Mouse (Mus musculus): Measurements from ENCODE around the gene Slitrk5. TPM values are rescaled to one million over a fixed set of nuclear protein-coding genes. Genes with fewer than 3 reads are reported as not detected.

Slitrk5 gene
- polyA plus RNA-seq (2015; fragmentation: Nextera tagmentation; extraction: Ambion mirVana) = 12.5 and 13.1 TPM in 2 replicates

DNA sequence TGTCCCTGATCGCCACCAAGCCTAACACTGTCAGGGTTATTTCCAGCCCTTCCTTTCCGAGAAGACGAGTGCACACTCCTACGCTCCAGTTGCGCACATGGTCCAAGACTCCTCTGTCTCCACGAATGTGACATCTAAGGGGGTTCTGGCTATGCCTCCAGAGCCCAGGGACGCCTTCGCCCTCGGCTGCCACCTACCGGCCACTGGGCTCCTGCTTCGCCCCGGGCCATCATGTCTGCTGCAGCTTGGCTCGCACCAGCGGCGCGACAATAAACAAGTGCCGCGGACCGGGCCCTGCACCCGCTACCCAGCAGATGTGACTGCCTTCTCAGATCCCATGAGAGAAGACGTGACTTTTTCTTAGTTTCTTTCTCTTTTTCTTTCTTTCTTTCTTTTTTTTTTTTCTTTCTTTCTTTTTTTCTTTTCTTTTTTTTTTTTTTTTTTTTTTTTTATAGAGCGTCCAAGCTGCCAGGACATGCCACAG is at the start of gene Slitrk5:
TSS of gene Slitrk5 (plus strand) at position 434 of the 484 bp plus-strand sequence.
- Histone ChIP-seq H3K36me3 (no peaks in the 10 kb centered on the region), H3K9me3 (no peaks in the 10 kb centered on the region), H3K4me1 (peaks cover 3% of the 10 kb centered on the region; the same call in 1 of the 2 replicates), H3K4me2 (peak within 1 kb of the TSS; percentile 92), H3K27ac (replicated peaks) (peak within 1 kb of the TSS; percentile 86), H3K9ac (peak within 1 kb of the TSS; percentile 89), H3K4me3 (peak within 1 kb of the TSS; percentile 80), H3K27me3 (replicated peaks) (peaks cover 25% of the 10 kb centered on the region)
- WGBS = under 1% methylated on average over 22 of the region's 22 CpGs
- 0 out of 2 replicates have a peak, but pooled peaks have one; percentile 55 for ATAC-seq (ENCODE audit: extremely low read depth, insufficient number of reproducible peaks, low FRiP score, low TSS enrichment)

DNA sequence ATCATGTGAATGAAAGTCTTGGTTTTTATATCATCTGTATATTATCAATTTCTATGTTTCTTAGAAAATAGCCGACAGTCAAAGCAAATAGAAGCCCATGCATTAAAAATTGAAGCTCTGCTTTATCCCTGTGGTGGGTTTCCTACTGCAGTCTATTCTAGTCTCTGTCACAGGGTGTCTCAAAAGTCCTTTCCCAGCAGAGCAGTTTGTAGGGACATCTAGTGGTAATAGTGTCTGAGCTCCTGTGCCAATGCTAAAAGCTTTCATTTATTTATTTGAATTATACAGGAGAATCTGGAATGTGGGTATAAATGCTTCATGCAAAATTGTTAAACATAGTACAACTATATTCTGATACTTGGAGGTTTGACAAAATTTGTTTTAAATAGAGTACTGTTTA is 2.0 kb upstream of the Slitrk5 start:
- Histone ChIP-seq H3K27ac (replicated peaks) (no peak overlapping the region), H3K4me2 (no peak overlapping the region), H3K9ac (no peak overlapping the region), H3K4me3 (no peak overlapping the region), H3K4me1 (peaks cover 3% of the 10 kb centered on the region; the same call in 1 of the 2 replicates), H3K27me3 (replicated peaks) (peaks cover 10% of the 10 kb centered on the region; the same call in 1 of the 2 replicates), H3K36me3 (no peaks in the 10 kb centered on the region), H3K9me3 (no peaks in the 10 kb centered on the region)
- WGBS = 30% methylated on average over 1 of the region's 1 CpGs
- ATAC-seq (ENCODE audit: extremely low read depth, insufficient number of reproducible peaks, low FRiP score, low TSS enrichment) = no peak

DNA sequence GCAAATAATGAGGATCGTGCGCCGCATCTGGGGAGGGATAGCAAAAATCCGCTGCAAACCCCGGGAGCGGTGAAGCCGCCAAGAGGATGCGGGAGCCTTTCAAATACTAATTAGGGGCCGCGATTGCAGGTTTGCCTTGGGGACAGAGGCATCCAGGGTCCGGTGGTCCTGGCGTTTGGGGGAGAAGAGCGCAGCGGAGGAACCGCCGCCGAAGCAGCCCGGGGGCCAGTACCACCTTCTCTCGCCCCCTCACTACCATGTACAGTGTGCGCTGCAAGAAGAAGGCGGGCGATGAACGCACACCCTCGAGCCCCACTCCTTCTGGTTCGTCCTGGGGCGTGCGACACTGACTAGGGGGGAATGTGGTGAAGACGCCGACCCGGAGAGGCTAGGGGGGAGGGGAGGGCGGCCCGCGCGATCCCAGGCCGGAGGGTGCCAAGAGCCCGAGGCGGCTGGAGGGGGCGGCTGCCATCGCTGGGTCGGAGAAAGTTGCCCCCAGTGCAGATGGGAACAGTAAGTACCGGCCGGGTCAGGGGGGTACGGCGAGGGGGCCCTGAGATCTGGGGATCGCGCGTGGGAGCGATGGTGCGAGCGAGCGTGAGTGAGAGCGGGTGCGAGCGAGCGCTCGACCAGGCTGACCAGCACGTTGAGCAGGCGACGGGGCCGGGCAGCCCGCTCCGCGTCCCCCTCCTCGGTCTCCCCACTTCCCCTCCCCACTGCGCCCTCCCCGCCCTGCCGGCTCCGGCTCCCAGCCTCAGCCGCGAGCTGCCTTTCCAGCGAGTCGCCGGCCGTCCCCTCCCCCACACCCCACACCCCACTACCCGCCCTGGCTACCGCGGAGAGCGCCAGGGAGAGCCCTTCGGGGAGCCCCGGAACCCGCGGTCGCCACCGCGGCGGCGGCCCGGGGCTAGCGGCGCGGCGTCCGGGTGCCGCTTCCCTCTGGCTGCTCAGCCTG is 591 bp downstream of the Slitrk5 start:
- ATAC-seq (ENCODE audit: extremely low read depth, insufficient number of reproducible peaks, low FRiP score, low TSS enrichment) = peak; percentile 52
- peak overlapping the region; percentile 86 for H3K27ac ChIP-seq (replicated peaks)
- H3K27me3 ChIP-seq (replicated peaks) = peaks cover 33% of the 10 kb centered on the region
- H3K9ac ChIP-seq = peak overlapping the region; percentile 89
- H3K36me3 ChIP-seq = no peaks in the 10 kb centered on the region
- H3K4me2 ChIP-seq = peak overlapping the region; percentile 92
- H3K4me3 ChIP-seq = peak overlapping the region; percentile 80
- WGBS = under 1% methylated on average over 72 of the region's 94 CpGs
- no peaks in the 10 kb centered on the region for H3K9me3 ChIP-seq
- H3K4me1 ChIP-seq = peaks cover 6% of the 10 kb centered on the region

DNA sequence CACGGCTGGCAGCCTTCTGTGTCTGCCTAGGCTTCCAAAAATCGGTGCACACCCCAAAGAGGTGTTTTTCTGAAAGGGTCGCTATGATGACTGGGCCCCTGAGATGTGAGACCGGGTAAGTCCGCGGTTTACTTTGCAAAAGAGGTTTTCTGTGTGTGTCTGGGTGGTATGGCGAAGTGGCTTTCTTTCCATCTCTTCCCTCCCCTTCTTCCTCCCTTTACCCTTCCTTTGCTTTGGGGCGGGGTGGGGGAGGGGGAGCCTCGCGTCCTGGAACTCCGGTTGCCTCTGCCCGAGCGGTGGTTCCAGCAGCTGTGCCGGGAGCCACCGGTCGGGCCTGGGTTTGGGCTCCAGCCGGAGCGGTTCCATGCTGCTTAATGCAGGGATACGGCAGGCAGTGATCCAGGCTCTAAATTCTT is 1.3 kb downstream of the Slitrk5 start:
- H3K36me3 ChIP-seq = no peaks in the 10 kb centered on the region
- H3K9me3 ChIP-seq = no peaks in the 10 kb centered on the region
- peak overlapping the region; percentile 86 for H3K27ac ChIP-seq (replicated peaks)
- H3K9ac ChIP-seq = peak overlapping the region; percentile 89
- peaks cover 11% of the 10 kb centered on the region for H3K4me1 ChIP-seq
- H3K4me3 ChIP-seq = peak overlapping the region; percentile 80
- H3K27me3 ChIP-seq (replicated peaks) = peaks cover 40% of the 10 kb centered on the region
- ATAC-seq (ENCODE audit: extremely low read depth, insufficient number of reproducible peaks, low FRiP score, low TSS enrichment) = no peak
- WGBS = under 1% methylated on average over 19 of the region's 19 CpGs
- peak overlapping the region; percentile 92 for H3K4me2 ChIP-seq

DNA sequence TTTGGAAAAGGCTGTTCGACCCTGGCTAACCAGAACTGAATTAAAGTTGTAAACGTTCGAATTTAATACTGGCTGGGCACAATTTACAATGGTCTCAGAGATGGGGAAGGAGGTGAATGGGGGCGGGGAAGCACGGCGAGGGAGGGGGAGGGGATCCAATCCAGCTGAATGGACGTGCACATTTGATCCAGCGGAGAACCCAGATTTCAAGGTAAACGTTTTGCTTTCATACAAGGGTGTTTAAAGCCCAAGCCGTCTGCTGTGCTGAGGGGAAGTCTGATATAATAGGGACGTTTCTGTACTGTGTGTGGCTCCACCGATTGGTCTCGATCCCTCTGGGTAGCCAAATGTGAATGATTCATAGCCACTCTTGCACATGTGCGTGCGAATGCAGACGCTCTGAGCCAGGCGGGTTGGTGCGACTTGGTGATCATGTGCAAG is 2.0 kb downstream of the Slitrk5 start:
- no peaks in the 10 kb centered on the region for H3K36me3 ChIP-seq
- peak overlapping the region; percentile 92 for H3K4me2 ChIP-seq
- H3K27ac ChIP-seq (replicated peaks) = peak overlapping the region; percentile 86; the same call in 1 of the 2 replicates
- no peaks in the 10 kb centered on the region for H3K9me3 ChIP-seq
- H3K4me1 ChIP-seq = peaks cover 11% of the 10 kb centered on the region
- no peak for ATAC-seq (ENCODE audit: extremely low read depth, insufficient number of reproducible peaks, low FRiP score, low TSS enrichment)
- H3K9ac ChIP-seq = peak overlapping the region; percentile 89
- WGBS = under 1% methylated on average over 18 of the region's 18 CpGs
- peaks cover 43% of the 10 kb centered on the region for H3K27me3 ChIP-seq (replicated peaks)
- H3K4me3 ChIP-seq = peak overlapping the region; percentile 80

- Histone ChIP-seq H3K4me2 (peak overlapping the region; percentile 92), H3K27me3 (replicated peaks) (peaks cover 43% of the 10 kb centered on the region), H3K9ac (peak overlapping the region; percentile 89), H3K27ac (replicated peaks) (no peak overlapping the region; the same call in 1 of the 2 replicates), H3K9me3 (no peaks in the 10 kb centered on the region), H3K4me1 (peaks cover 11% of the 10 kb centered on the region), H3K36me3 (no peaks in the 10 kb centered on the region), H3K4me3 (peak overlapping the region; percentile 80)
- 4% methylated on average over 17 of the region's 17 CpGs for WGBS
- no peak for ATAC-seq (ENCODE audit: extremely low read depth, insufficient number of reproducible peaks, low FRiP score, low TSS enrichment)
These were observed 2.6 kb downstream of the Slitrk5 start for GRCm38 (mm10) chr14:111677361-111678070.

- Histone ChIP-seq H3K27ac (replicated peaks) (0 out of 2 replicates have a peak overlapping the region, but pooled peaks have one; percentile 36), H3K9ac (no peak overlapping the region), H3K27me3 (replicated peaks) (peaks cover 43% of the 10 kb centered on the region), H3K4me2 (peak overlapping the region; percentile 96), H3K4me1 (peaks cover 14% of the 10 kb centered on the region), H3K9me3 (no peaks in the 10 kb centered on the region), H3K4me3 (peak overlapping the region; percentile 63), H3K36me3 (no peaks in the 10 kb centered on the region)
- WGBS = 52% methylated on average over 8 of the region's 8 CpGs
- no peak for ATAC-seq (ENCODE audit: extremely low read depth, insufficient number of reproducible peaks, low FRiP score, low TSS enrichment)
These were observed 5.4 kb downstream of the Slitrk5 start for GRCm38 (mm10) chr14:111680271-111680670.

- WGBS = 2% methylated on average over 36 of the region's 38 CpGs
- peaks cover 14% of the 10 kb centered on the region for H3K4me1 ChIP-seq
- peak overlapping the region; percentile 63 for H3K4me3 ChIP-seq
- ATAC-seq (ENCODE audit: extremely low read depth, insufficient number of reproducible peaks, low FRiP score, low TSS enrichment) = no peak
- H3K9ac ChIP-seq = peak overlapping the region; percentile 83
- no peaks in the 10 kb centered on the region for H3K36me3 ChIP-seq
- peak overlapping the region; percentile 96 for H3K4me2 ChIP-seq
- H3K27ac ChIP-seq (replicated peaks) = peak overlapping the region; percentile 36; the same call in 1 of the 2 replicates
- H3K27me3 ChIP-seq (replicated peaks) = peaks cover 43% of the 10 kb centered on the region
- no peaks in the 10 kb centered on the region for H3K9me3 ChIP-seq
These were observed 6.3 kb downstream of the Slitrk5 start for GRCm38 (mm10) chr14:111681092-111681708.

GRCm38 (mm10) chr14:111681773-111682172 is 6.9 kb downstream of the Slitrk5 start:
- WGBS = 4% methylated on average over 13 of the region's 13 CpGs
- Histone ChIP-seq H3K9me3 (no peaks in the 10 kb centered on the region), H3K27ac (replicated peaks) (peak overlapping the region; percentile 36; the same call in 1 of the 2 replicates), H3K36me3 (no peaks in the 10 kb centered on the region), H3K9ac (peak overlapping the region; percentile 83), H3K4me1 (peaks cover 14% of the 10 kb centered on the region), H3K4me3 (peak overlapping the region; percentile 63), H3K27me3 (replicated peaks) (peaks cover 43% of the 10 kb centered on the region), H3K4me2 (peak overlapping the region; percentile 96)
- no peak for ATAC-seq (ENCODE audit: extremely low read depth, insufficient number of reproducible peaks, low FRiP score, low TSS enrichment)

GRCm38 (mm10) chr14:111683543-111683942 is 8.6 kb downstream of the Slitrk5 start:
- Histone ChIP-seq H3K4me3 (no peak overlapping the region), H3K4me1 (peaks cover 11% of the 10 kb centered on the region), H3K4me2 (no peak overlapping the region), H3K27me3 (replicated peaks) (peaks cover 29% of the 10 kb centered on the region), H3K9me3 (no peaks in the 10 kb centered on the region), H3K9ac (no peak overlapping the region), H3K27ac (replicated peaks) (no peak overlapping the region), H3K36me3 (no peaks in the 10 kb centered on the region)
- 56% methylated on average over 4 of the region's 4 CpGs for WGBS
- ATAC-seq (ENCODE audit: extremely low read depth, insufficient number of reproducible peaks, low FRiP score, low TSS enrichment) = no peak
